Mouse (Mus musculus): ENCODE results near the gene Slc9a1.

Slc9a1 gene

GRCm38 (mm10) chr4:133375812-133376577, 6.5 kb downstream of the Slc9a1 start:
- DNase-seq: no peak

GRCm38 (mm10) chr4:133378236-133379045, 8.9 kb downstream of the Slc9a1 start:
- DNase-seq: peak; percentile 64

GRCm38 (mm10) chr4:133379046-133379347, 9.5 kb downstream of the Slc9a1 start:
- DNase-seq: no peak

- DNase-seq: no peak
These were observed 10.4 kb downstream of the Slc9a1 start for GRCm38 (mm10) chr4:133379861-133380260.

- DNase-seq: no peak
These were observed 11.0 kb downstream of the Slc9a1 start for GRCm38 (mm10) chr4:133380532-133380931.

- DNase-seq: no peak
These were observed 11.6 kb downstream of the Slc9a1 start for GRCm38 (mm10) chr4:133381141-133381540.

- no peak for DNase-seq
These were observed 16.7 kb downstream of the Slc9a1 start for GRCm38 (mm10) chr4:133386061-133386797.

- no peak for DNase-seq
These were observed 17.5 kb downstream of the Slc9a1 start for GRCm38 (mm10) chr4:133387053-133387452.

GRCm38 (mm10) chr4:133388781-133389552, 19.5 kb downstream of the Slc9a1 start:
- no peak for DNase-seq

GRCm38 (mm10) chr4:133390042-133390441, 20.5 kb downstream of the Slc9a1 start:
- DNase-seq: no peak

GRCm38 (mm10) chr4:133390585-133390984, 21.1 kb downstream of the Slc9a1 start:
- no peak for DNase-seq

GRCm38 (mm10) chr4:133391185-133392040, 21.9 kb downstream of the Slc9a1 start:
- no peak for DNase-seq

GRCm38 (mm10) chr4:133394981-133395573, 25.6 kb downstream of the Slc9a1 start:
- DNase-seq: no peak

- no peak for DNase-seq
These were observed 26.6 kb downstream of the Slc9a1 start for GRCm38 (mm10) chr4:133396079-133396478.

GRCm38 (mm10) chr4:133397299-133397698, 27.8 kb downstream of the Slc9a1 start:
- DNase-seq: no peak

- no peak for DNase-seq
These were observed 28.5 kb downstream of the Slc9a1 start for GRCm38 (mm10) chr4:133397961-133398360.

- no peak for DNase-seq
These were observed 29.1 kb downstream of the Slc9a1 start for GRCm38 (mm10) chr4:133398619-133399018.

- no peak for DNase-seq
These were observed 30.0 kb downstream of the Slc9a1 start for GRCm38 (mm10) chr4:133399509-133399908.

GRCm38 (mm10) chr4:133400098-133400497, 30.6 kb downstream of the Slc9a1 start:
- no peak for DNase-seq

- no peak for DNase-seq
These were observed 32.5 kb downstream of the Slc9a1 start for GRCm38 (mm10) chr4:133402011-133402410.

GRCm38 (mm10) chr4:133403611-133404228, 34.2 kb downstream of the Slc9a1 start:
- DNase-seq: no peak
